Mouse (Mus musculus): Measurements from ENCODE around the gene Pinlyp.

- TF ChIP-seq CTCF (IDR thresholded peaks at IDR 0.05; ENCODE audit: low read depth, low read length) (no peak), TAL1 (conservative IDR thresholded peaks at IDR 0.05; ENCODE audit: low read depth, low read length) (no peak), GATA1 (IDR thresholded peaks at IDR 0.05; ENCODE audit: borderline replicate concordance, low read length) (no peak), POLR2AphosphoS5 (IDR thresholded peaks at IDR 0.05; ENCODE audit: insufficient replicate concordance, low read depth, low read length) (no peak), GATA2 (IDR thresholded peaks at IDR 0.05; ENCODE audit: borderline replicate concordance, low read depth, low read length) (no peak)
Measured at GRCm38 (mm10) chr7:24504868-24505267, 41.0 kb downstream of the Pinlyp start.

All from G1E (cell line).